Comparison of ENCODE assay signal across 9 mouse cellular contexts in genomic region chr10:45103184-45103583, GRCm38 (mm10). TPM values are rescaled to one million over a fixed set of nuclear protein-coding genes. Genes with fewer than 3 reads are reported as not detected.
DNase-seq lines count a peak whose midpoint lies in the region; ATAC-seq lines count a peak whose summit lies in the region.
"Had no signal": no experiment of that assay in that cellular context is flagged by ENCODE, and none has a peak within 500 bp of the region (broad histone marks: within the 10 kb centered on the region; RNA-seq: fewer than 3 reads in every experiment).

No protein-coding gene starts in this region.

- DNase-seq in forebrain, embryonic 11.5 days (ENCODE audit: low spot score), result no peak
- DNase-seq in B cell, adult 2 months, result peak; percentile 16 to 19
- peak; percentile 63 for DNase-seq in midbrain, embryonic 14.5 days
- DNase-seq in urinary bladder, adult 18-20 months (ENCODE audit: low spot score in 2 of 2), result no peak
- no peak for DNase-seq in testis, postnatal 10 days (ENCODE audit: low spot score)

- H3K4me1 ChIP-seq in forebrain, embryonic 12.5 days, result peaks cover 10% of the 10 kb centered on the region
- no peaks in the 10 kb centered on the region for H3K4me1 ChIP-seq in forebrain, embryonic 11.5 days (replicated peaks; ENCODE audit: control insufficient read depth, insufficient read depth, low read length)
- H3K4me1 ChIP-seq in forebrain, embryonic 16.5 days (replicated peaks; ENCODE audit: control insufficient read depth, insufficient read depth, low read length), result peaks cover 13% of the 10 kb centered on the region
- H3K4me1 ChIP-seq in midbrain, embryonic 14.5 days (ENCODE audit: control insufficient read depth, insufficient read depth, low read length), result peaks cover 10% of the 10 kb centered on the region

- ATAC-seq in forebrain, embryonic 12.5 days (ENCODE audit: low FRiP score), result peak; percentile 59; the same call in 1 of the 2 replicates
- ATAC-seq in forebrain, embryonic 11.5 days (replicated peaks; ENCODE audit: low FRiP score), result no peak
- peak; percentile 39 for ATAC-seq in forebrain, embryonic 16.5 days
- ATAC-seq in midbrain, embryonic 14.5 days (ENCODE audit: low FRiP score, low TSS enrichment), result 0 out of 2 replicates have a peak, but pooled peaks have one; percentile 28
- ATAC-seq in megakaryocyte-erythroid progenitor cell, adult 5-6 weeks (replicated peaks; ENCODE audit: low FRiP score, low TSS enrichment, poor library complexity, severe bottlenecking), result no peak

- peaks cover 41% of the 10 kb centered on the region for H3K36me3 ChIP-seq in forebrain, embryonic 12.5 days (replicated peaks)
- peaks cover 5% of the 10 kb centered on the region; the same call in 1 of the 2 replicates for H3K36me3 ChIP-seq in forebrain, embryonic 11.5 days (ENCODE audit: control insufficient read depth, insufficient read depth, low read length)
- no peaks in the 10 kb centered on the region; the same call in 1 of the 2 replicates for H3K36me3 ChIP-seq in forebrain, embryonic 16.5 days (ENCODE audit: control insufficient read depth, insufficient read depth)
- peaks cover 38% of the 10 kb centered on the region for H3K36me3 ChIP-seq in midbrain, embryonic 14.5 days (ENCODE audit: control insufficient read depth, insufficient read depth, low read length)

- H3K4me3 ChIP-seq in forebrain, embryonic 12.5 days (replicated peaks), result no peak overlapping the region
- H3K4me3 ChIP-seq in forebrain, embryonic 11.5 days (ENCODE audit: low read depth, low read length), result no peak overlapping the region
- no peak overlapping the region for H3K4me3 ChIP-seq in forebrain, embryonic 16.5 days (replicated peaks; ENCODE audit: low read length)
- no peak overlapping the region for H3K4me3 ChIP-seq in midbrain, embryonic 14.5 days (replicated peaks; ENCODE audit: low read depth, low read length)
- H3K4me3 ChIP-seq: limb, embryonic 13.5 days had no signal

- H3K27me3 ChIP-seq in forebrain, embryonic 12.5 days, result no peaks in the 10 kb centered on the region
- H3K27me3 ChIP-seq in forebrain, embryonic 11.5 days (ENCODE audit: control insufficient read depth, insufficient read depth, low read length), result no peaks in the 10 kb centered on the region
- no peaks in the 10 kb centered on the region for H3K27me3 ChIP-seq in forebrain, embryonic 16.5 days (replicated peaks; ENCODE audit: control insufficient read depth, insufficient read depth, low read length)
- no peaks in the 10 kb centered on the region for H3K27me3 ChIP-seq in midbrain, embryonic 14.5 days (ENCODE audit: control insufficient read depth, insufficient read depth, low read length)
- H3K27me3 ChIP-seq: limb, embryonic 13.5 days had no signal

- no peak overlapping the region for H3K4me2 ChIP-seq in forebrain, embryonic 12.5 days
- no peak overlapping the region for H3K4me2 ChIP-seq in forebrain, embryonic 11.5 days (ENCODE audit: low read depth, low read length, severe bottlenecking)
- no peak overlapping the region for H3K4me2 ChIP-seq in forebrain, embryonic 16.5 days (ENCODE audit: low read length)
- no peak overlapping the region for H3K4me2 ChIP-seq in midbrain, embryonic 14.5 days (ENCODE audit: low read length)
- H3K4me2 ChIP-seq: limb, embryonic 13.5 days had no signal

- H3K9ac ChIP-seq in forebrain, embryonic 12.5 days, result no peak overlapping the region
- H3K9ac ChIP-seq in forebrain, embryonic 11.5 days (ENCODE audit: low read length), result no peak overlapping the region
- H3K9ac ChIP-seq in forebrain, embryonic 16.5 days (replicated peaks; ENCODE audit: low read depth, low read length), result no peak overlapping the region
- no peak overlapping the region for H3K9ac ChIP-seq in midbrain, embryonic 14.5 days (replicated peaks; ENCODE audit: low read length)
- H3K9ac ChIP-seq: limb, embryonic 13.5 days had no signal

- H3K9me3 ChIP-seq in forebrain, embryonic 12.5 days, result no peaks in the 10 kb centered on the region
- H3K9me3 ChIP-seq in forebrain, embryonic 11.5 days (ENCODE audit: control insufficient read depth, low read length), result no peaks in the 10 kb centered on the region
- no peaks in the 10 kb centered on the region for H3K9me3 ChIP-seq in forebrain, embryonic 16.5 days (ENCODE audit: control insufficient read depth, low read length)
- H3K9me3 ChIP-seq in midbrain, embryonic 14.5 days (ENCODE audit: control insufficient read depth, low read length), result no peaks in the 10 kb centered on the region
- H3K9me3 ChIP-seq: limb, embryonic 13.5 days had no signal

- WGBS in forebrain, embryonic 12.5 days, result 59% methylated on average over 11 of the region's 11 CpGs
- 74% methylated on average over 11 of the region's 11 CpGs for WGBS in forebrain, embryonic 11.5 days
- 26% methylated on average over 11 of the region's 11 CpGs for WGBS in forebrain, embryonic 16.5 days
- WGBS in midbrain, embryonic 14.5 days, result 40% methylated on average over 11 of the region's 11 CpGs

- peak overlapping the region; percentile 65; the same call in 1 of the 2 replicates for H3K27ac ChIP-seq in forebrain, embryonic 12.5 days
- H3K27ac ChIP-seq in forebrain, embryonic 11.5 days (ENCODE audit: low read depth, low read length), result no peak overlapping the region
- 0 out of 2 replicates have a peak overlapping the region, but pooled peaks have one; percentile 4 for H3K27ac ChIP-seq in forebrain, embryonic 16.5 days (ENCODE audit: low read length)
- peak overlapping the region; percentile 72 for H3K27ac ChIP-seq in midbrain, embryonic 14.5 days (replicated peaks; ENCODE audit: low read depth, low read length)
- H3K27ac ChIP-seq: limb, embryonic 13.5 days had no signal

RNA-seq across cellular contexts. Expression of gene Prep, which starts 36.2 kb away (rescaled TPM):
- 23.7 and 27.4 TPM in 2 replicates for polyA plus RNA-seq in forebrain, embryonic 12.5 days (2016; fragmentation: Nextera tagmentation; extraction: Ambion mirVana)
- 27.6 and 28.8 TPM in 2 replicates for polyA plus RNA-seq in forebrain, embryonic 11.5 days (2014; fragmentation: Nextera tagmentation; extraction: Ambion mirVana)
- 20.3 and 21.8 TPM in 2 replicates for polyA plus RNA-seq in forebrain, embryonic 16.5 days (2015; fragmentation: Nextera tagmentation; extraction: Ambion mirVana)
- polyA plus RNA-seq in midbrain, embryonic 14.5 days (2014; fragmentation: Nextera tagmentation; extraction: Ambion mirVana), result 17.1 and 23.6 TPM in 2 replicates
- total RNA-seq in megakaryocyte-erythroid progenitor cell, adult 5-6 weeks (2014; fragmentation: Nextera tagmentation), result 9.0 and 15.4 TPM in 2 replicates
- total RNA-seq in megakaryocyte-erythroid progenitor cell, adult 5-6 weeks (2017), result 11.8 and 13.6 TPM in 2 replicates

Comparison
In these comparisons a context has a peak if more than half of its experiments do, and no peak if none do; other contexts are left out.
1. ATAC-seq: peak in forebrain, embryonic 12.5 days (single experiment), forebrain, embryonic 16.5 days (single experiment) and midbrain, embryonic 14.5 days (single experiment); none in forebrain, embryonic 11.5 days (single experiment) and megakaryocyte-erythroid progenitor cell, adult 5-6 weeks (single experiment).
2. DNase-seq: peak in B cell, adult 2 months (2 of 2) and midbrain, embryonic 14.5 days (single experiment); none in forebrain, embryonic 11.5 days (single experiment), urinary bladder, adult 18-20 months (0 of 2) and testis, postnatal 10 days (single experiment).